Mouse (Mus musculus) inflammation-experienced regulatory T-cells, adult 6 months (primary cell): ENCODE data around the gene Serpinb9e. TPM values are rescaled to one million over a fixed set of nuclear protein-coding genes. Genes with fewer than 3 reads are reported as not detected.
"Not testable (repeated sequence)": the region's sequence is repeated elsewhere in the genome, so short reads cannot be mapped to it uniquely, and the experiment has no call there.

Experiments
- ATAC-seq: one replicate; pipeline ENCODE4 v1.8.0; 2017
- polyA plus RNA-seq, 3 experiments: library from polyadenylated mRNA; unstranded; fragments of 100-300 nt; shearing (Covaris generic); gene quantifications; one replicate each; pipeline ENCODE4 v1.2.1; 2017

Serpinb9e gene
- polyA plus RNA-seq = not detected

DNA sequence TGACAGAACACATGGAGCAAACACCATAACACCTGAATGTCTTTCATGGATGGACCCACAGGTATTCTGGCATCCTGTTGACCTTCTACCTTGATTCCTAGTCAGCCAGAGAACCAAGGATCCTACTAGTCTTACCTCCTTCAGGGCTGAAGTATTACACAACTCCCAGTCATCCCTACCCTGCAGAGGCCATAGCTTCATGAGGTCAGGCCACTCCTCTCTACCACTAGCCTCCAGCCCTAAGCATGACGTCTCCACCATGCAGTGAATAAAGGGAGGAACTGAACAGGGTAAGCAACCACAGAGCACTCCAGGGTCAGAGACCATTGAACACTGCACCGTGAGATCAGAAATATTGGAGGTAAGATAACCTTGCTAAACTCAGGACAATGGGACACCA, at the start of gene Serpinb9e:
Gene Serpinb9e (plus strand): TSS at position 301 of the 400 bp plus-strand sequence.
- not testable (repeated sequence) for ATAC-seq

DNA sequence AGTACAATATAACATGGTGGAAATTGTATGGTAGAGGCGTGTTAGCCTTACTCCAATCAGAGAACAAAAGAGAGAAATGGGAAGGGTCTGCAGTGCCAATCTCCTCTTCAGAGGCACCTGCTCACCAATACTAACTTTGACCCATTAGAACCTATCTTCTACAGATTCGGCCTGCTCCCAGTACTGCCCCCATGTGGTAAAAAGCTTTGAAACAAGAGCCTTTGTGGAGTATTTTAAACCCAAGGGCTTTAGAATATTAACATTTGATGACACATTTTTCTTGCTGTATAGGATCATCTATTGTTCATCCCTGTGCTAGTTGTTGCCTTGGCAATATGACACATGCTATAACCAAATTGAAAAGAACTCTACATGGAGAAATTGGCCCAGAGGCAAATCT, 49.7 kb upstream of the Serpinb9e start:
- ATAC-seq = no peak

DNA sequence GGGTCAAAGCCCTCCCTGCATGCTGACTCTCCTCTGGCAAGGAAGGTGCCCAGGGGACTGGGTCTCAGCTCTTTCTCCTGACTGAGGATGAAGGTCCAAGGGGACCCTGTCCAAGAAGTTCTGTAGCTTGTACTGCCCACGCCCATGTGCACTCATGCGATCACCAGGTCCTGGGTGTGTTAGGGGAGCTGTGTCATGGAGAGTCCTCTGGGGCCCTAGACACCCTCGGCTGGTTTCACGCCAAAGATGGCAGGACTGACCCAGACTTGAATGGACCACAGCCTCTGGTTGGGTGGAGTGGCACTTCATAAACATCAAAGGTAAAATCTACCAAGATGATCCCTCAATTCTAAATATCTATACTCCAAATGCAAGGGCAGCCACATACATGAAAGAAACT, 59.2 kb downstream of the Serpinb9e start:
- ATAC-seq = not testable (repeated sequence)

Other genes with a start within 250 kb of the Serpinb9e start
- 10 to 100 TPM; 21.5 to 47.1 (median 22.1) TPM for gene Serpinb9, start 246.4 kb upstream of the Serpinb9e start, polyA plus RNA-seq
- gene Serpinb9b, start 222.2 kb upstream of the Serpinb9e start, polyA plus RNA-seq = under 1 TPM in 1 of 3 experiments, not detected in 2; 0.77 TPM
- 1 to 10 TPM in 1 of 3 experiments, not detected in 2; 2.6 TPM for gene Serpinb1b, start 171.0 kb upstream of the Serpinb9e start, polyA plus RNA-seq
- not detected for gene Serpinb9c, start 89.9 kb upstream of the Serpinb9e start, polyA plus RNA-seq
- gene Serpinb9d, start 56.7 kb upstream of the Serpinb9e start, polyA plus RNA-seq = not detected
- not detected for gene Serpinb9f, start 74.5 kb downstream of the Serpinb9e start, polyA plus RNA-seq
- not detected for gene Gm11397, start 146.1 kb downstream of the Serpinb9e start, polyA plus RNA-seq
- gene Serpinb9g, start 235.2 kb downstream of the Serpinb9e start, polyA plus RNA-seq = under 1 TPM in 1 of 3 experiments, not detected in 2; 0.20 TPM